Mouse (Mus musculus) neural tube, embryonic 14.5 days (tissue): Measurements from ENCODE around the gene Tctex1d1. TPM values are rescaled to one million over a fixed set of nuclear protein-coding genes. Genes with fewer than 3 reads are reported as not detected.

Source experiments
- ATAC-seq: fragments of 200-750 bp; cut with Nextera tagmentation; 2 replicates; pipeline ENCODE4 v1.8.0; 2017; ENCODE audit warnings: low read depth, mild to moderate bottlenecking, moderate TSS enrichment, moderate library complexity
- H3K27ac ChIP-seq: fragments of 300-500 bp; sonication (generic); 2 replicates; pipeline ENCODE4 v1.5.1; 2014; ENCODE audit warnings: low read depth, mild to moderate bottlenecking, control low read depth, low read length, moderate library complexity, mixed read lengths
- H3K27me3 ChIP-seq: fragments of 300-500 bp; sonication (generic); 2 replicates; pipeline ENCODE4 v1.6.1; 2014; ENCODE audit warnings: low read length; ENCODE audit not compliant: control insufficient read depth, insufficient read depth
- H3K36me3 ChIP-seq: fragments of 300-500 bp; sonication (generic); 2 replicates; pipeline ENCODE4 v1.6.1; 2014; ENCODE audit warnings: low read length, mixed read lengths; ENCODE audit not compliant: control insufficient read depth, insufficient read depth
- H3K4me1 ChIP-seq: fragments of 300-500 bp; sonication (generic); 2 replicates; pipeline ENCODE4 v1.6.1; 2014; ENCODE audit warnings: low read length; ENCODE audit not compliant: control insufficient read depth, insufficient read depth
- H3K4me2 ChIP-seq: fragments of 300-500 bp; sonication (generic); 2 replicates; pipeline ENCODE4 v1.6.1; 2014; ENCODE audit warnings: mild to moderate bottlenecking, low read depth, low read length, control low read depth
- H3K4me3 ChIP-seq: fragments of 300-500 bp; sonication (generic); 2 replicates; pipeline ENCODE4 v1.5.1; 2014; ENCODE audit warnings: low read depth, low read length, control low read depth, mixed read lengths
- H3K9ac ChIP-seq: fragments of 300-500 bp; sonication (generic); replicated peaks from 2 replicates; pipeline ENCODE4 v1.6.1; 2014; ENCODE audit warnings: low read depth, mild to moderate bottlenecking, control low read depth, low read length, mixed read lengths
- H3K9me3 ChIP-seq: fragments of 300-500 bp; sonication (generic); 2 replicates; pipeline ENCODE4 v1.6.1; 2016; ENCODE audit warnings: low read length; ENCODE audit not compliant: control insufficient read depth
- WGBS: fragments of 180-500 bp; shearing (Covaris S2); extraction: QIAGEN DNeasy Blood & Tissue Kit; methylation state at CpG from one replicate; pipeline ENCODE4 v1.1.7; 2014; 5-methylcytosine and 5-hydroxymethylcytosine counted together
- polyA plus RNA-seq: library from polyadenylated mRNA; unstranded; fragments of >200 nt; fragmentation: Nextera tagmentation; extraction: Ambion mirVana; gene quantifications from 2 replicates; pipeline ENCODE4 v1.2.1, GENCODE M21; 2014

Tctex1d1 gene
- polyA plus RNA-seq: 1.7 and 3.8 TPM in 2 replicates

DNA sequence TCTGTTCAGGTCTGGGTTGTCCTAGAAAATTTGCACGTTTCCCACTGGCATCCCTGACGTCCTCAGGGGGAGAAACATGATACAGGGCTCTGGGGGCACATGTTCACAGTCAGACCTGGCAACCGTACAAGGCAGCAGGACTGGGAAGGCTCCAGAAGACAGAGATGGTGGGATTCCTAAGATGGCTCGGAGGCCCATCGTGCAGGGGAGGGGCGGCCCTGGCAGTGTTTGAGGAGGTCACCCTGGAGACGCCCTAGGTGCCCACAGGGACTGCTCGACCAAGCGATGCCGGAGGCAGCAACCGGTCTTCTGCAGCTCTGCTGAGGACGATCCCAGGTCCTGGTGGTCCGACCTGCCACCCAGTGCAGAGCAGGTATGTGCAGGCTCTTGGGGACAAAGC lies at the start of gene Tctex1d1:
Gene Tctex1d1 (plus strand): TSS at position 167 of the 400 bp plus-strand sequence.
- Histone ChIP-seq H3K27me3 (no peaks in the 10 kb centered on the region; the same call in 1 of the 2 replicates), H3K4me2 (peak within 1 kb of the TSS; percentile 67), H3K4me3 (peak within 1 kb of the TSS; percentile 22), H3K9ac (peak within 1 kb of the TSS; percentile 39; the same call in 1 of the 2 replicates), H3K27ac (no peak within 1 kb of the TSS), H3K9me3 (no peaks in the 10 kb centered on the region), H3K4me1 (peaks cover 11% of the 10 kb centered on the region; the same call in 1 of the 2 replicates), H3K36me3 (no peaks in the 10 kb centered on the region)
- 1% methylated on average over 13 of the region's 13 CpGs for WGBS
- peak; percentile 76 for ATAC-seq

- Histone ChIP-seq H3K36me3 (peaks cover 18% of the 10 kb centered on the region), H3K27ac (no peak overlapping the region), H3K9me3 (no peaks in the 10 kb centered on the region), H3K4me2 (no peak overlapping the region), H3K4me3 (no peak overlapping the region), H3K9ac (no peak overlapping the region), H3K27me3 (no peaks in the 10 kb centered on the region), H3K4me1 (no peaks in the 10 kb centered on the region)
- 46% methylated on average over 3 of the region's 4 CpGs for WGBS
- no peak for ATAC-seq
Observed at GRCm38 (mm10) chr4:102929491-102929890, 48.9 kb upstream of the Tctex1d1 start.

DNA sequence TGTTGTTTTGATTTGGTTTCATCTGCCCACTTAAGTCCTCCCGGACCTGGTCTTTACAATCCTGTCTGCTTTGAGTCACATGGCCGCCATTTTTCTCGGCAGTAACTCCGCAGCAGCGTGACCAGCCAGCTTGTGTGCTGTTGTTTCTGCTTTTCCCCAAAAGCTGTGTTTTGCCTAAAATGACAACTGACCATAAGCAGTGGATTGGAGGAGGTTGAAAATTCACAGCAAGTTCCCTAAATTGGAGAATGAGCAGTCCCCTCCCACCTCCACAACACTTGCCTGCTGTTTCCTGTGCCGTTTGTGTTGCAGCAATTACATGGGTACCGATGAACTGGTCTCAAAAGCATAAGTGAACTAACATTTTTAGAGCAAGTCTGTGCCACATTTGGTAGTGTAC lies 47.7 kb upstream of the Tctex1d1 start:
- ATAC-seq: no peak
- Histone ChIP-seq H3K4me1 (no peaks in the 10 kb centered on the region), H3K9me3 (no peaks in the 10 kb centered on the region), H3K27me3 (no peaks in the 10 kb centered on the region), H3K27ac (no peak overlapping the region), H3K4me3 (no peak overlapping the region), H3K9ac (no peak overlapping the region), H3K4me2 (no peak overlapping the region), H3K36me3 (peaks cover 21% of the 10 kb centered on the region)
- WGBS: 84% methylated on average over 7 of the region's 7 CpGs

DNA sequence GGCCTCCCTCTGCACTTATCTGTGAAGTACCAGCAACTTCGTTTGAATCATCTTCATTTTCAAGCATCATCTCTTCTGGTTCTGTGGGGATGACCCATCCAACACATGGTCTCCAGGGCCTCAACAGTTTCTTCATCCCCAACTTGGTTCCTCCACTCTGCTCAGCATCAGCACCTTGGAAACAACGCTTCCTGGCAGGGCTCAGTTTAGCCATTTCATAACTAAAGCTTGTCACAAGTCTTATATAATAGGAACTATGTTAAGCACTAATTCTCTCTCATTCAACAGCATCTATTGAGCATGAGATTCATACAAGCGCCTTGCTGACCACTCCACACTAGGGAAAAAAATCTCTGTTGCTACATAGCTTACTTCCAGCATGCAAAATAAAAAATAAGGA lies 38.1 kb upstream of the Tctex1d1 start:
- no peak overlapping the region for H3K4me2 ChIP-seq
- no peaks in the 10 kb centered on the region for H3K4me1 ChIP-seq
- H3K9me3 ChIP-seq: no peaks in the 10 kb centered on the region
- H3K27me3 ChIP-seq: no peaks in the 10 kb centered on the region
- ATAC-seq: no peak
- no peak overlapping the region for H3K4me3 ChIP-seq
- whole genome bisulfite sequencing: 80% methylated on average over 3 of the region's 3 CpGs
- no peak overlapping the region for H3K9ac ChIP-seq
- peaks cover 2% of the 10 kb centered on the region; the same call in 1 of the 2 replicates for H3K36me3 ChIP-seq
- no peak overlapping the region for H3K27ac ChIP-seq

DNA sequence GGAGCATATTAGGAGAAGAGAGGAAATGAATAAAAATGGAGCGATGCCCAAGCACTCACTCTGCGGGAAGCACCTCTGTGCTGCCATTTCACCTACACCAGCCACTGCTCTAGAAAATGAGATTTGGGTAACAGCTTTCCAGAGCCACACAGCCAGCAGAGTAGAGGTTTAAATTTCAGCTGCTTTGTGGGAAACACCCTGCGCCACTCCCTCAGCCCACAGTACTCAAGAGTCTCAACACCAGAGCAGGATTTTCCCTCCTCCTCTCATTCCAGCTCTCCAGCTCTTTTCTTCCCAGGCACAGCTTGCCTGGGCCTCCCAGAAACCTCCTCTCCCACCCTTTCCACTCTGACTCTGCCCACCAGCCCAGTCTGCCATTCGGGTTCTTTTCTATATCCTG lies 37.7 kb upstream of the Tctex1d1 start:
- no peak overlapping the region for H3K4me2 ChIP-seq
- no peaks in the 10 kb centered on the region for H3K4me1 ChIP-seq
- peaks cover 2% of the 10 kb centered on the region; the same call in 1 of the 2 replicates for H3K36me3 ChIP-seq
- H3K4me3 ChIP-seq: no peak overlapping the region
- no peaks in the 10 kb centered on the region for H3K27me3 ChIP-seq
- H3K9ac ChIP-seq: no peak overlapping the region
- H3K27ac ChIP-seq: no peak overlapping the region
- ATAC-seq: no peak
- 89% methylated on average over 4 of the region's 4 CpGs for WGBS
- no peaks in the 10 kb centered on the region for H3K9me3 ChIP-seq

DNA sequence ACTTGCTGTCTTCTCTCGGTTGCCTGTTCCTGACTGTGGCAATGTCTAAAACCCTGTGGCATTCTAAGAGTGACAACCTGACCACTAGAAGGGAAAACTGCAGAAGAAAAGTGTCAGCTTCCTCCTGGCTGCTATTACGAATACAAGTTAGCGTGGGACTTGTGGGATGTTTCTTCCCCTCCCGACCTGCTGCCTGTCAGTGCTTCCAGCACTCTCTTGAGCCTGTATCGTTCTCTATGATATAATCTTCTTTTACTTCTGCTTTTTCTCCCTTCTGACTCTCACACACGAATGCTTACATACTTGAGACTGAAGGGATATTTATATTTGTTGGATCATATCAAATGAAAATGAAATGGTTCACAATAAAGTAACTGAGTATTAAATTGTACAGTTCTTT lies 34.1 kb upstream of the Tctex1d1 start:
- H3K9me3 ChIP-seq: no peaks in the 10 kb centered on the region
- ATAC-seq: no peak
- H3K27ac ChIP-seq: no peak overlapping the region
- H3K9ac ChIP-seq: no peak overlapping the region
- no peaks in the 10 kb centered on the region for H3K4me1 ChIP-seq
- no peak overlapping the region for H3K4me3 ChIP-seq
- WGBS: 82% methylated on average over 6 of the region's 6 CpGs
- no peak overlapping the region for H3K4me2 ChIP-seq
- peaks cover 2% of the 10 kb centered on the region; the same call in 1 of the 2 replicates for H3K36me3 ChIP-seq
- no peaks in the 10 kb centered on the region for H3K27me3 ChIP-seq

DNA sequence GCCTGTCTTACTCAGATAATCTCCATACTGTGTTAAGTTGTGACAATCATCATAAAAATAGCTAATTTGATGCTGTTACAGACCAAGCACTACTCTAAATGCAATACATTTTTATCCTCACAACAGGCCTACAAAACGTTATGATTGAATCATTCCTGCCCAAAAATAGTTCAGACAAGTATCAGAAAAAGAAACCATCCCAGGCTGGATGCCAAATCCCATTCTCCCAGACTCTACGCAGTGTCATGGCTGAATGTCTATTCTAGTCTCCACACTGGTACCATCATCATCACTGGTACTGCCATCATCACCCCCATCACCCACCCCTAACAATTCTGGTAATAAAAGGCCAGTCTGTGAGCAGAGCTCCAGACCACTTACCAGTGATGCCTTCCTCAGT lies 25.9 kb upstream of the Tctex1d1 start:
- ATAC-seq: no peak
- Histone ChIP-seq H3K36me3 (no peaks in the 10 kb centered on the region), H3K9me3 (no peaks in the 10 kb centered on the region), H3K9ac (no peak overlapping the region), H3K27ac (no peak overlapping the region), H3K27me3 (no peaks in the 10 kb centered on the region), H3K4me2 (no peak overlapping the region), H3K4me1 (no peaks in the 10 kb centered on the region), H3K4me3 (no peak overlapping the region)
- WGBS: 67% methylated on average over 2 of the region's 2 CpGs

GRCm38 (mm10) chr4:102955294-102955956 lies 23.0 kb upstream of the Tctex1d1 start:
- no peak for ATAC-seq
- Histone ChIP-seq H3K27ac (no peak overlapping the region), H3K4me3 (no peak overlapping the region), H3K9ac (no peak overlapping the region), H3K27me3 (no peaks in the 10 kb centered on the region), H3K9me3 (no peaks in the 10 kb centered on the region), H3K4me1 (no peaks in the 10 kb centered on the region), H3K36me3 (no peaks in the 10 kb centered on the region), H3K4me2 (no peak overlapping the region)
- 73% methylated on average over 17 of the region's 17 CpGs for WGBS

DNA sequence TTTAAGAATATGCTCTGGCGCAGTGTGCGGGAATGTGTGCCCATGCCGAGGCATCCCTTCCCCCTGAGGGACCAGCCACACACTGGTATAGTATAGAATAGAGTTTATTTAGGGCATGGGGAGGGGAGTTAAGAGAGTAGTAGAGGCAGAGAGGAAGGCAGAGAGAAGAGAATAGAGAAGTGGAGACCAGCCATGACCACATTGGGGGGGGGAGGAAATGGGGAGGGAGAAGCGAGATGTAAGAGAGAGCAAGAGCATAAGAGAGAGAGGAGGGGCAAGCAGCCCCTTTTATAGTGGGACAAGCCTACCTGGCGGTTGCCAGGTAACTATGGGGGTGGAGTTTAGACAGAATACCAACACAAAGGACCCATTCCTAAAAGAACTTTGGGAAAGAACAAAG lies 19.0 kb upstream of the Tctex1d1 start:
- WGBS: 87% methylated on average over 5 of the region's 5 CpGs
- H3K36me3 ChIP-seq: no peaks in the 10 kb centered on the region
- H3K4me1 ChIP-seq: no peaks in the 10 kb centered on the region
- no peak overlapping the region for H3K4me3 ChIP-seq
- H3K9ac ChIP-seq: no peak overlapping the region
- H3K4me2 ChIP-seq: no peak overlapping the region
- no peaks in the 10 kb centered on the region for H3K9me3 ChIP-seq
- no peaks in the 10 kb centered on the region for H3K27me3 ChIP-seq
- no peak for ATAC-seq
- H3K27ac ChIP-seq: no peak overlapping the region
